Mouse (Mus musculus) brain, embryonic 14.5 days (tissue): Measurements from ENCODE around the gene Gpc6. TPM values are rescaled to one million over a fixed set of nuclear protein-coding genes. Genes with fewer than 3 reads are reported as not detected.

Experiments
- DNase-seq: peaks from one replicate; pipeline ENCODE4 v3.0.0-alpha.2; 2011; ENCODE audit warnings: low read depth
- CTCF ChIP-seq: fragments of 200-500 bp; IDR thresholded peaks from 2 replicates; pipeline ENCODE4 v1.5.1; 2012; ENCODE audit warnings: inconsistent platforms, mild to moderate bottlenecking, moderate library complexity, borderline replicate concordance; ENCODE audit not compliant: insufficient read depth, insufficient read length; ENCODE audit errors: extremely low read depth
- POLR2A ChIP-seq: fragments of 200-500 bp; IDR thresholded peaks from 2 replicates; pipeline ENCODE4 v1.6.1; 2012; ENCODE audit warnings: mild to moderate bottlenecking, inconsistent platforms, borderline replicate concordance; ENCODE audit not compliant: poor library complexity, insufficient read depth, insufficient read length, severe bottlenecking; ENCODE audit errors: extremely low read depth
- polyA plus RNA-seq: library from polyadenylated mRNA; depleted of rRNA; stranded (reverse); fragments of >200 nt; gene quantifications from 2 replicates; pipeline ENCODE4 v1.2.3, GENCODE M21; 2012

Gene Gpc6
- polyA plus RNA-seq, 1 experiment, result 10.7 TPM

DNA sequence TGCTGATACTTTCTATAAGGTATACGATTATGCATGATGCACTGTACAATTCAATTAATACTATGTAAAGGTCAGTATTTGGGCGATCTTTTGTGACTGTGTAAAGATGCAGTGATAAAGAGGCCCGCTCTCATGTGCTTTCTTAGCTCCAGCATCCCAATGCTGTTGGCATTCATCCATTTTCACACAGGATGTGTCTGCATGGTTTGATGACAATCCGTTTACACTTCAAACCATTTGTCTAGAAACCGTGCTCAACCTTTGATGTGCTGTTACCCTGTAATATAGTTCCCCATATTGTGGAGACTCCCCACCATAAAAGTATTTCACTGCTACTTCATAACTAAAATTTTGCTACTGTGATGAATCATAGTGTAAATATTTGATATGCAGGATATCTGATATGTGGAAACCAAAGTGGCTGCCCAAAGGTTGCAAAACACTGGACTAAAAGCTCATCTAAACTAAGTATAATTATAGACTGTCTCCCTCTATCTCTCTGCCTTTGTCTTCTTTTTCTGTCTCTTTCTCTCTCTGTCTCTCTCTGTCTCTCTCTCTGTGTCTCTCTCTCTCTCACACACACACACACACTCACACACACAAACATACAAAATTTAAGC, 97.2 kb downstream of the Gpc6 start:
- peak; percentile 77 for DNase-seq

DNA sequence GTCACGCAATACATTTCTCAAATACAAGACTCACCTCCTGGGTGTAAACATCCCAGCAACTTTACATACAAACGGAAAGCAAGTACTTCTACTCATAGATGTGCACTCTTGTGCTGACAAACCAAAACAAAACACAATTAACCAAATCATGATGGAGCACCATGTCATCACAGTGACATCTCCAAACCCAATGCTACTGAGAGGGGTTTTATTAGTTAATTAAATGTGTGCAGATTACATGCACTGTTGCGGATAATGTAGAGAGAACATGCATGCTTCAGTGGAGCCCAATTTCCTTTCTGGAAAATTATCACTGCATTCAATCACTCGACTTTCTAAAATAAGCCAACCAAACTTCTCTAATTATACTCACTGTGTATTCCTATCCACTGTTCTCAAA, 109.0 kb downstream of the Gpc6 start:
- peak; percentile 62 for DNase-seq
- no peak for TF ChIP-seq CTCF
- TF ChIP-seq POLR2A, result no peak

More for the DNA sequence above, 97.2 kb downstream of the Gpc6 start:
- TF ChIP-seq CTCF (no peak), POLR2A (no peak)

DNA sequence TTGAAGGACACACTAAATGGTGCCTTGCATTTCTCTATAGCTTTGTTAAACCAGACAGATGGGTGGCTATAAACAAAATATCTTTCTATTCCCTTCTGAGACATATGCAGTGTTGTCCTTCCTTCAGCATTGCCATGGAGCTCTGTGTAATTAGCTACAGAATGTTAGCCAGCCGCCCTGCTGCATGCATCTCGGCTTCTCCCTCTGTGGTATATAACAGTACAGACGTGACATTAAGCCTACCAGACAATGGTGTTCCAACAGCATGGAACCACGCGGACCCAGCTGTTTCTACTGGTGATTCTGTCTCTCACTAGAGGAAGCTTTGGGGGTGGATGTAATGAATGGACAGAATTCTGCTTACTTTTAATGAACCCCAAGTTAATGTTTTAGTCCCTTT, 115.9 kb downstream of the Gpc6 start:
- TF ChIP-seq CTCF, result no peak
- TF ChIP-seq POLR2A, result no peak
- peak; percentile 48 for DNase-seq

DNA sequence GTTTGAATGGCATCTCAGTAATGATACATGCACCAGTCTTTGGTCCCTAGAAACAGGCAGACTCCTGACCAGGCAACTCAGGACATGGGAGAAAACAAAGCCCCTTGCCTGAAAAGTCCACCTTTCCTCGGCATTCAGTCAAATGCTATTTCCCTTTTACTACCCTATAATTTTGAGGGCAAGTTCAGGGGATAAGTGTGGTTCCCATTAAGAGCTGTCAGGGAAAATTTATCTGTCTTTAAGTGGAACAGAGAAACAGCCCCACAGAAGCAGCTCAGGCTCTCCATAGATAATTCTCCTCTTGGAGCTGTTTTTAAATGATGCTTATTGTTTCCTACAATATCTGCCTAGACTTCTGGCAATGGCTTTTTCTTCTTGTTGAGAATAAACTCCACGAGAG, 123.8 kb downstream of the Gpc6 start:
- DNase-seq, result no peak
- TF ChIP-seq CTCF, result no peak
- no peak for TF ChIP-seq POLR2A

DNA sequence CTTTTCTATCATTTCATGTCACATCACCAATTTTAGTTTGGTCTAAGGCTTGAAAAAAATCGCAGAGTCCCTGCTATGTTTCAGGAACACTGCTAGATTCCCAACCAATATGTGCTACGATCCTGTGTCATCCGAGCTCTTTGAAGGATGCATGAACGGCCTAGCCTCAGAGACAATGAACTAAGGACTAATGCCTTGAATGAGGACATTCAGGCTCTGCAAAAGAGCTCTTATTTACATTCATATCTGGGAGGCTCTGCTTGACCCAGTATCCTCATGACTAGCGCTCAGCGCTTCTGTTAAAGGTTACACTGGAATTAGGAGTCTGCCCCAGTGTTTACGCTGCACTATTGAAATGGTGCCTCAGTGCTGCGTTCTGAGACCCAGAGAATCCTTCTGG, 125.8 kb downstream of the Gpc6 start:
- TF ChIP-seq POLR2A, result no peak
- TF ChIP-seq CTCF, result no peak
- no peak for DNase-seq

DNA sequence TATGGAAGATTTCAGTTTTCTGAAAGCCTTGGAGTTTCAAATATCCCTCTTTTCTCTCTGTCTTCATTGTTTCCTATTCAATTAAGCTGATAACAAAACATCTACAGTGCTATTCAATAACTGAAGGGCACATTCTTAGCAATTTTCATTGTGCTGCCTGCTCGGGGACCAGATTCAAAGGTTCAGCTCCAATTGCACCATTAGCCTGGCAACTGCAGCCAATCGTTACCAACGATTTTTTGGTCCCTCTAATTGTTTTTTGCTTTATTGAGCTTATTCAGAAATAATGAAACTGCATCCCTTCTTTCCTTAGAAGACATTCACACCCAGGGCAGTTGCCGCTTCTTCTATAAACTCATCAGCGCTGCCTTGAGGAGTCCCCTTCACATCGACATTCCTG, 128.2 kb downstream of the Gpc6 start:
- TF ChIP-seq POLR2A (no peak), CTCF (no peak)
- peak; percentile 59 for DNase-seq

DNA sequence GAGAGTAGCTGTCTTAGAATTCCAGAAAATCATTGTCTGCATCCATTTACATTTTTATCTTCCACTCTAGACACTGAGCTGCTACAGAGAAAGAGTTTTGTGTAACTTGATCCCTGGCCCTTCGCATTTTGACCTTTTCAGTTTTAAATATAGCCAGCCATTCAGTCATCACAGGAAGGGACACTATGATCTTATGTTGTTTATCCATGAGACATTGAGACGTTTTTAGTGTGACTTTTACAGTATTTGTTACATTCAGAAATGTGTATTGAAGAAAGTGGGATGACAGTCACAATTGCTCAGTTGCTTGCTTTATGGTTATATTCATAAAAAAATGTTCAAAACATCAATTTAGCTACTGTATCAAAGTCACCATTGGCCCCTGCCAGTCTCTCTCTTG, 130.0 kb downstream of the Gpc6 start:
- no peak for DNase-seq
- no peak for TF ChIP-seq CTCF
- no peak for TF ChIP-seq POLR2A

DNA sequence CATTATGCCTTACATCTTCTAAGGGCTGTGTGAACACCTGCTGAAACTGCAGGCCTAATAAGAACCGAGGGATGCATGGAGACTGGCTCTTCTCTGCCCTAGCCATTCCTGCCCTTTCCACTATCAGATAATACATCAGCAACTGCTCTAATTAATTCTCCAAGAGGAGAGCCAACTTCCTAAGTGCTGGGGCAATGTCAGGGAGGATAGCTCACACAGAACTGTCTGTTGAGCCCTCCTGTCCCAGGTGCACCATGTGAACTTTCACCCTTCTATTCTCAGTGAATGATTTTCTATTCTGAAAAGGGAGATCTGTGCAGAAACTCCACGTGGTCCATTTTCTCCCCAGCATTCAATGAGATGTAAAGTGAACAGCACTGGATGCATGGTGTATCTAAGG, 136.0 kb downstream of the Gpc6 start:
- DNase-seq, result no peak
- TF ChIP-seq POLR2A (no peak), CTCF (no peak)

DNA sequence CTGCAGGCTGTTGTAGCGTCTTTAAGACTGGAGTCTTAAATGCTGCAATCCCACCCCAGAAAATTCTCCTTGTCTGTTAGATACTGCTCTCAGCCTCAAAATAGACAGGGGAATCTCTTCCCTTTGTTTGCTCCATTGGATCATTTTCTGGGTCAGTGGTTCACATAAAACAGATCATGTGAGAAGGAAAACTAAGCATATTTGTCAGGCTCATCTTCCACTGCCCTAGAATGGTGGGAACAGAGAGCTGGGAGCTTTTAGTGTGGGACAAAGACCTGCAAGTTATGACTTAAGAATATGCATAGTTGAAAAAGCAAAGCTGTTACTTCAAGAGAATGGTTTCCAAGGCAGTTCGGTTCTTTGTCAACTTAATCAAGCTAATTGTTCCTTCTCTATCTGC, 136.4 kb downstream of the Gpc6 start:
- no peak for DNase-seq
- TF ChIP-seq CTCF (no peak), POLR2A (no peak)

DNA sequence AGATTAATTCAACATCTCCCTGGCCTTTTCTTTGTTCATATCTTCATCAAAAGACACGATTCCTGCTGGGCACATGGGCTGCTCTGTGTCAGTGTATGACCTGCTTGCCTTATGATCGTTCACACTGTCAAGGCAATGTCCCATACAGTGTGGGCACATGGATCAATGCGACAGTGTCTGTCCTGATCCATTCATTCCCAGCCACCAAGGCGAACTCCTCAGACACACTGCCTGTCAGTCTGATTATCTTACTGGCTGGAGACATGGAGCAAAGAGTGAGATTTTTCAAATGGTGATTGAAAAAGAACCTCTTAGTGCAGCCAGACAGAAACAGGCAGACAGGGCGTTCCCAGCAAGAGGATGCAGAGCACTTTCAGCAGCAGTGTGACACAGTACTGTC, 143.1 kb downstream of the Gpc6 start:
- no peak for DNase-seq
- TF ChIP-seq POLR2A, result no peak
- TF ChIP-seq CTCF, result no peak

DNA sequence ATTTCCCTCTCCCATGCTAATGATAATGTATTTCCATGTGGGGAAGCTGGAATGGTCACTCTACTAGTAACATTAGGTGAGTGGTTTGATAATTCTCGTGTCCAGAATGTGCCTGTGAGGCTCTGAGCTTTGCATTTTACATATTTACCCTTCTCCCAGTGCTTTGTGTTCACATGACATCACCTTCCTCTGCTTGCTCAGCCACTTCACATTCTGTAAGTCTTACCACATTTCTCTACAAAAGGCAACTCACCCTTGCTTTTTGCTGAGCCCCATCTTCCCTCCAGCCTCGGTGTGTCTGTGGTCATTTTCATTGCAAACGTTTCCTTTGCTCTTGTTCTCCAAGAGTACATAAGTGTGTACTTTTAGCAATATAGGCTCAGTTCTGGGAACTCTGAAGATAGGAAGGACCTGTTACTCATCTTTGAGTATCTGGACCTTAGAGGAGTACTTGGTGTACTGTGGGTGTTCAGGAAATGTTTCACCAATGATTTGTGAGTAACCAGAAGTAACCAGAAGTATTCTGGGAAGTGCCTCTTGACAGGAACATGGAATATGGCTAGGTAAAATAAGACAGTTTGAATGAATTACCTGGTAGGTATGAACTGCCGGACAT, 145.5 kb downstream of the Gpc6 start:
- TF ChIP-seq POLR2A (no peak), CTCF (no peak)
- DNase-seq, result no peak

DNA sequence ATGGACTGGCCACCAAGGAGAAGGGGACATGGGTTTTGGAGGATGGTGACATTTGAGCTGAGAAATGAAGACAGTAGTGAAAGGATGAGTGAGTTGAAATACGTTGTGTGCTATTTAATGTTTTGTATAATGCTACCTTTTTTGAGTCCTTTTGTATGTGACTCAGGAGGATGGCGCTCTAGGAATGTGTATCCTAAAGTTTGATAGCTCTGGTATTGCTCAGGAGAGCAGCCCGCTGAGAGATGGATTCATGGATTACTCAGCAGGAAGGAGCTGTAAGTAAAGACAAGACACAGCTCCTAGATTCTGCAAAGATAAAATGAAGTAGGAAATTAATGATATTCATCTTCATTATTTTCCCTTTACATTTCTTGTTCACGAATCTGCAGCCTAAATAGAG, 168.5 kb downstream of the Gpc6 start:
- DNase-seq, result no peak
- TF ChIP-seq CTCF (no peak), POLR2A (no peak)

DNA sequence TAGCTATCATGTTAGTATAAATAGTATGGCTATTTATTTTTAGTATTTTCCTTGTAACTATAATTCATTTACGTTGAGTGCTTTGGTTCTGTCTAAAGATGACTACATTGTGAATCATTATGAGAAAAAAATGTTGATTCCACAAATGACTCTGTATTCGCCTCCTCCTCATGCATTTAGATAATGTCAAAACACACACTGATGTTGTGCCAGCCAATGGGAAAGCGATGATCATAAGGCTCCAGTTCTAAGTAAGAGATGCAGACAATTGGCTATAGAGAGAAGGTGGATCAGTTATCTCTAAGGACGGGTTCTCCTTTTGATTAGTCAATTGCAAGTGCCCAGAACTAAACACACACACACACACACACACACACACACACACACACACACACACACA, 181.8 kb downstream of the Gpc6 start:
- DNase-seq, result no peak
- no peak for TF ChIP-seq CTCF

DNA sequence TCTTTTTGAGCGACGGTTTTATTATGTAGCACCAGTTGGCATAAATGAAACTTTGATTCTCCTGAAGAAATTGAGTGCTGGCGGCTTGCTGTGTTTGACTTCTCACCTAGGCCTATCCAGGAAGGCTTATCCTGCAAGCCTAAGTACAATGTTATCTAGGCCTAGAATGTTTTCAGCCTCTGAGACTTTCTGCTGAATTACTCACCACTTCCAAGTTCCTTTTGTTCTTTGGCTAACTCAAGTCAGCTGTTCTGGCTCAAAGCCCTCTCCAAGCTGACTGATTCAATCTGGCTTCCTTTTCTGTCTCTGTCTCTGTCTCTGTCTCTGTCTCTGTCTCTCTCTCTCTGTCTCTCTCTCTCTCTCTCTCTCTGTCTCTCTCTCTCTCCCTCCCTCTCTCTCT, 188.0 kb downstream of the Gpc6 start:
- TF ChIP-seq CTCF, result no peak
- no peak for TF ChIP-seq POLR2A
- DNase-seq, result no peak
